Mouse (Mus musculus) kidney, postnatal 0 days (tissue): Measurements from ENCODE around the gene Prn. TPM values are rescaled to one million over a fixed set of nuclear protein-coding genes. Genes with fewer than 3 reads are reported as not detected.

Experiments
- ATAC-seq: fragments of 200-750 bp; cut with Nextera tagmentation; replicated peaks from 2 replicates; pipeline ENCODE4 v1.8.0; 2017; ENCODE audit warnings: low read depth, moderate number of reproducible peaks, moderate TSS enrichment, moderate library complexity; ENCODE audit not compliant: low FRiP score
- DNase-seq: peaks from one replicate; pipeline ENCODE4 v3.0.0-alpha.2; 2016; ENCODE audit warnings: low spot score
- H3K27ac ChIP-seq: fragments of 300-500 bp; sonication (generic); 2 replicates; pipeline ENCODE4 v1.5.1; 2014; ENCODE audit warnings: mild to moderate bottlenecking
- H3K27me3 ChIP-seq: fragments of 300-500 bp; sonication (generic); 2 replicates; pipeline ENCODE4 v1.6.1; 2014; ENCODE audit warnings: low read length, mixed read lengths; ENCODE audit not compliant: insufficient read depth
- H3K36me3 ChIP-seq: fragments of 300-500 bp; sonication (generic); 2 replicates; pipeline ENCODE4 v1.6.1; 2014; ENCODE audit warnings: low read length, mixed read lengths; ENCODE audit not compliant: insufficient read depth
- H3K4me1 ChIP-seq: fragments of 300-500 bp; sonication (generic); replicated peaks from 2 replicates; pipeline ENCODE4 v1.6.1; 2014; ENCODE audit warnings: antibody characterized with exemption, low read length, mixed read lengths; ENCODE audit not compliant: insufficient read depth
- H3K4me2 ChIP-seq: fragments of 300-500 bp; sonication (generic); 2 replicates; pipeline ENCODE4 v1.6.1; 2014; ENCODE audit warnings: mild to moderate bottlenecking, low read length, moderate library complexity, mixed read lengths
- H3K4me3 ChIP-seq: fragments of 300-500 bp; sonication (generic); replicated peaks from 2 replicates; pipeline ENCODE4 v1.5.1; 2014; ENCODE audit warnings: low read depth, low read length
- H3K9ac ChIP-seq: fragments of 300-500 bp; sonication (generic); 2 replicates; pipeline ENCODE4 v1.6.1; 2014; ENCODE audit warnings: low read depth, low read length
- H3K9me3 ChIP-seq: fragments of 300-500 bp; sonication (generic); replicated peaks from 2 replicates; pipeline ENCODE4 v1.6.1; 2016; ENCODE audit warnings: low read length, inconsistent platforms, mixed read lengths
- CTCF ChIP-seq: IDR thresholded peaks from 2 replicates; pipeline ENCODE4 v1.5.1; 2016; ENCODE audit warnings: antibody characterized with exemption, low read depth, mild to moderate bottlenecking, moderate library complexity
- WGBS: fragments of 180-500 bp; shearing (Covaris S2); extraction: QIAGEN DNeasy Blood & Tissue Kit; methylation state at CpG from one replicate; pipeline ENCODE4 v1.1.7; 2014; 5-methylcytosine and 5-hydroxymethylcytosine counted together
- polyA plus RNA-seq: library from polyadenylated mRNA; unstranded; fragments of >200 nt; fragmentation: Nextera tagmentation; extraction: Ambion mirVana; gene quantifications from 2 replicates; pipeline ENCODE4 v1.2.1, GENCODE M21; 2015

Prn gene
- polyA plus RNA-seq, result 0.20 TPM in 1 of 2 replicates, not detected in the other

GRCm38 (mm10) chr2:131909683-131910572 is at the start of gene Prn, which contains the start of gene Prnp:
Prn (plus strand) TSS chr2:131909957.
Prnp (plus strand) TSS chr2:131909928.
- Histone ChIP-seq H3K36me3 (no peaks in the 10 kb centered on the region), H3K27ac (peak within 1 kb of the TSS; percentile 80), H3K9ac (peak within 1 kb of the TSS; percentile 75), H3K4me3 (peak within 1 kb of the TSS; percentile 63), H3K4me2 (peak within 1 kb of the TSS; percentile 84), H3K9me3 (no peaks in the 10 kb centered on the region), H3K4me1 (peaks cover 12% of the 10 kb centered on the region; the same call in 1 of the 2 replicates), H3K27me3 (no peaks in the 10 kb centered on the region)
- WGBS, result 6% methylated on average over 47 of the region's 52 CpGs
- TF ChIP-seq CTCF, result no peak
- peak; percentile 90 for ATAC-seq
- peak; percentile 97 for DNase-seq

- DNase-seq (peak; percentile 2), ATAC-seq (no peak)
- Histone ChIP-seq H3K27me3 (no peaks in the 10 kb centered on the region), H3K4me1 (no peaks in the 10 kb centered on the region), H3K4me2 (no peak overlapping the region), H3K4me3 (no peak overlapping the region), H3K9ac (no peak overlapping the region), H3K9me3 (no peaks in the 10 kb centered on the region), H3K36me3 (no peaks in the 10 kb centered on the region), H3K27ac (no peak overlapping the region)
- no peak for TF ChIP-seq CTCF
- 45% methylated on average over 3 of the region's 3 CpGs for WGBS
These were observed 47.0 kb upstream of the Prn start for GRCm38 (mm10) chr2:131862617-131863275.

GRCm38 (mm10) chr2:131863472-131863871 is 46.3 kb upstream of the Prn start:
- ATAC-seq, result no peak
- WGBS, result 71% methylated on average over 3 of the region's 3 CpGs
- H3K27me3 ChIP-seq, result no peaks in the 10 kb centered on the region
- DNase-seq, result no peak
- no peaks in the 10 kb centered on the region for H3K4me1 ChIP-seq
- H3K4me3 ChIP-seq, result no peak overlapping the region
- no peak overlapping the region for H3K4me2 ChIP-seq
- TF ChIP-seq CTCF, result no peak
- H3K36me3 ChIP-seq, result no peaks in the 10 kb centered on the region
- H3K27ac ChIP-seq, result no peak overlapping the region
- no peak overlapping the region for H3K9ac ChIP-seq
- H3K9me3 ChIP-seq, result no peaks in the 10 kb centered on the region

- Histone ChIP-seq H3K4me2 (no peak overlapping the region), H3K9me3 (no peaks in the 10 kb centered on the region), H3K4me1 (no peaks in the 10 kb centered on the region), H3K4me3 (no peak overlapping the region), H3K27ac (no peak overlapping the region), H3K36me3 (no peaks in the 10 kb centered on the region), H3K9ac (no peak overlapping the region), H3K27me3 (no peaks in the 10 kb centered on the region)
- ATAC-seq (no peak), DNase-seq (no peak)
- WGBS, result 85% methylated on average over 2 of the region's 2 CpGs
- no peak for TF ChIP-seq CTCF
These were observed 45.4 kb upstream of the Prn start for GRCm38 (mm10) chr2:131864262-131864796.

GRCm38 (mm10) chr2:131866676-131867075 is 43.1 kb upstream of the Prn start:
- no peaks in the 10 kb centered on the region for H3K36me3 ChIP-seq
- no peak overlapping the region for H3K4me3 ChIP-seq
- ATAC-seq (no peak), DNase-seq (no peak)
- TF ChIP-seq CTCF, result no peak
- H3K27me3 ChIP-seq, result no peaks in the 10 kb centered on the region
- H3K27ac ChIP-seq, result no peak overlapping the region
- no peak overlapping the region for H3K9ac ChIP-seq
- no peaks in the 10 kb centered on the region for H3K4me1 ChIP-seq
- no peak overlapping the region for H3K4me2 ChIP-seq
- no peaks in the 10 kb centered on the region for H3K9me3 ChIP-seq

GRCm38 (mm10) chr2:131868983-131869382 is 40.8 kb upstream of the Prn start:
- DNase-seq (no peak), ATAC-seq (no peak)
- H3K36me3 ChIP-seq, result no peaks in the 10 kb centered on the region
- H3K27ac ChIP-seq, result no peak overlapping the region
- 89% methylated on average over 5 of the region's 5 CpGs for WGBS
- H3K9ac ChIP-seq, result no peak overlapping the region
- H3K4me2 ChIP-seq, result no peak overlapping the region
- H3K4me3 ChIP-seq, result no peak overlapping the region
- no peaks in the 10 kb centered on the region for H3K9me3 ChIP-seq
- H3K4me1 ChIP-seq, result no peaks in the 10 kb centered on the region
- TF ChIP-seq CTCF, result no peak
- H3K27me3 ChIP-seq, result no peaks in the 10 kb centered on the region
